Mouse (Mus musculus): ENCODE data around the gene Fam49a. TPM values are rescaled to one million over a fixed set of nuclear protein-coding genes. Genes with fewer than 3 reads are reported as not detected.
"Not testable (repeated sequence)": the region's sequence is repeated elsewhere in the genome, so short reads cannot be mapped to it uniquely, and the experiment has no call there.

Gene Fam49a
- polyA plus RNA-seq, 1 experiment: 28.4 TPM

- DNase-seq (ENCODE audit: low read depth): peak; percentile 52
- TF ChIP-seq CTCF (IDR thresholded peaks at IDR 0.05; ENCODE audit: borderline replicate concordance, extremely low read depth, insufficient read depth, insufficient read length) (no peak), POLR2A (IDR thresholded peaks at IDR 0.05; ENCODE audit: borderline replicate concordance, extremely low read depth, insufficient read depth, insufficient read length, poor library complexity, severe bottlenecking) (no peak)
Measured at GRCm38 (mm10) chr12:12316956-12317355, 55.0 kb downstream of the Fam49a start.

DNA sequence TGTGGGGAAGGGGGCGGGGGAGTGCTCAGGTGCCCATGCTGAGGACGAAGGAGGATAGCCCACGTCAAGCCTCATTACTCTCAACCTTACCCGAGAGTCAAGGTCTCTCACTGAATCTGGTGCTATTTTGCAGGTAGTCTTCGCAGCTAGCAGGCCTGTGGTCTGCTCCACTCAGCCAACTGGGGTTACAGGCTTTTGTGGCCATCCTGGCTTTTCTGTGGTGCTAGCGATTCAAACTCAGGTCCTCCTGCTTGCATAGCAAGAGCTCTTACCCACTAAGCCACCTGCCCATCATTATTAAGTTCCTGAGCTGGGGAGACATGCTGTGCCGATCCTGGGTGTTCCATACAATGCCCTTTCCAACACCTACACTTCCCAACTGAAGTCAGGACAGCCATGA is 55.7 kb downstream of the Fam49a start:
- TF ChIP-seq CTCF (IDR thresholded peaks at IDR 0.05; ENCODE audit: borderline replicate concordance, extremely low read depth, insufficient read depth, insufficient read length) (no peak), POLR2A (IDR thresholded peaks at IDR 0.05; ENCODE audit: borderline replicate concordance, extremely low read depth, insufficient read depth, insufficient read length, poor library complexity, severe bottlenecking) (no peak)
- DNase-seq (ENCODE audit: low read depth): no peak

DNA sequence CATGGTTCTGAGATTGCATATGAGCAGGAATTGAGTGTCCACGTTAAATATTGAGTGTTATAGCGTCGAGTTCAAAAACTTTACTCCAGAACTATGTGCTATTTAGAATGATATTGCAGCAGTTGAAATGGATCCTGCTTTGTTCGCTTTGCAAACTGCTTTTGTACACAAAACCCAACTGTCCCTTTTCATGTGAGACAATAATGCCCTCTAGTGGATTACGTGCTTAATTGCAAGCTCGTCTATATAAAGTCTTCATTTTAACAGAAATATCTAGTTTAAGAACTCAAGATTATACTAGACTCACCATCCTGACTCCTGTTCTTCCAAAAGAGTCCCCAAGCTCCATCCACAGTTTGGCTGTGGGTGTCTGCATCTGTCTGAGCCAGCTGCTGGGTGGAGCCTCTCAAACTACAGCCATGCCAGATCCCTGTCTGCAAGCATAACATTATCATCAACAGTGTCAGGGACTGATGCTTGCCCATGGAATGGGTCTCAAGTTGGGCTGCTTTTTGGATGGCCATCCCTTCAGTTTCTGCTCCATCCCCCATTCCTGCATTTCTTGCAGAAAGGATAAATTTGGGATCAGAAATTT is 56.3 kb downstream of the Fam49a start:
- DNase-seq (ENCODE audit: low read depth): peak; percentile 90
- TF ChIP-seq POLR2A (IDR thresholded peaks at IDR 0.05; ENCODE audit: borderline replicate concordance, extremely low read depth, insufficient read depth, insufficient read length, poor library complexity, severe bottlenecking): no peak
- peak; percentile 54; the same call in 1 of the 2 replicates for TF ChIP-seq CTCF (IDR thresholded peaks at IDR 0.05; ENCODE audit: borderline replicate concordance, extremely low read depth, insufficient read depth, insufficient read length)

DNA sequence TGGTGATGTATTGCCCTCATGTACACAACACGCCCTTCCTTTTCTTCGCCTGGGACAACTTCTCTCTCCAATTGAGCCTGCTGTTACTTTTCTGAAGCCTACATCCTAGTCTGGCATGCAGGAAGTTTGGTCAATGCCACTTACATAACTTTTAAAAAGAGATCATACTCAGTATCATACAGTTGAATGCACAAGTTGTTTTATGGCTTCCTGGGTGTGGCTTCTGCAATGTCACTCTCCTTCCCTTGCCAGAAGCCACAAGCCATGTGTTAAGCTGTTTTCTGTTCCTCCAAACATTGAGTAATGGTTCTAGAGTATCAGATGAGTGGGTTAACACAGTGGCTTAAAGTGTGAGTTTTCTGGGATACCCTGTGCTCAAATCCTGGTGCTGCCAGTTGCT is 58.8 kb downstream of the Fam49a start:
- TF ChIP-seq CTCF (IDR thresholded peaks at IDR 0.05; ENCODE audit: borderline replicate concordance, extremely low read depth, insufficient read depth, insufficient read length) (no peak), POLR2A (IDR thresholded peaks at IDR 0.05; ENCODE audit: borderline replicate concordance, extremely low read depth, insufficient read depth, insufficient read length, poor library complexity, severe bottlenecking) (no peak)
- DNase-seq (ENCODE audit: low read depth): no peak

- peak; percentile 75 for DNase-seq (ENCODE audit: low read depth)
- TF ChIP-seq CTCF (IDR thresholded peaks at IDR 0.05; ENCODE audit: borderline replicate concordance, extremely low read depth, insufficient read depth, insufficient read length): no peak
- no peak for TF ChIP-seq POLR2A (IDR thresholded peaks at IDR 0.05; ENCODE audit: borderline replicate concordance, extremely low read depth, insufficient read depth, insufficient read length, poor library complexity, severe bottlenecking)
Measured at GRCm38 (mm10) chr12:12321111-12321510, 59.2 kb downstream of the Fam49a start.

DNA sequence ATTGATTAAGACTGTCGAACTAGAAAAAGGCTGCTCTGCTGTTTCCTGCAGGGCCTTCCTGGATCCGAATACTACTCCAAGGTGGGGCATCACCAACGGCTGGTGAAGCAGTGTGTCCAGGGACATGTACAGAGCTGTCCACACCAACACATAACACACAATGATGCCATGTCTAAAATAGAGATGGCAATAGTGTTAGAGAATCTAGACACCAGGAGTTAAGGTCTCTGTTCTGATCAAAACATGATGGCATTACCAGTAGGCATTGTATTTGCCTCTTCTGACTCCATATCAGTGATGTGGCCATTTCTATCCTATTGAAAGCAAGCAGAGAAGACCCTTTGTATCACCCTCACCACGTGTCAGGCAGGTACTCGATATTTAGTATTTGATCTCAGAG is 61.1 kb downstream of the Fam49a start:
- TF ChIP-seq CTCF (IDR thresholded peaks at IDR 0.05; ENCODE audit: borderline replicate concordance, extremely low read depth, insufficient read depth, insufficient read length): no peak
- no peak for TF ChIP-seq POLR2A (IDR thresholded peaks at IDR 0.05; ENCODE audit: borderline replicate concordance, extremely low read depth, insufficient read depth, insufficient read length, poor library complexity, severe bottlenecking)
- DNase-seq (ENCODE audit: low read depth): no peak

- no peak for TF ChIP-seq POLR2A (IDR thresholded peaks at IDR 0.05; ENCODE audit: borderline replicate concordance, extremely low read depth, insufficient read depth, insufficient read length, poor library complexity, severe bottlenecking)
- peak; percentile 100 for TF ChIP-seq CTCF (IDR thresholded peaks at IDR 0.05; ENCODE audit: borderline replicate concordance, extremely low read depth, insufficient read depth, insufficient read length)
- peak; percentile 95 for DNase-seq (ENCODE audit: low read depth)
Measured at GRCm38 (mm10) chr12:12323616-12324223, 61.8 kb downstream of the Fam49a start.

- DNase-seq (ENCODE audit: low read depth): not testable (repeated sequence)
Measured at GRCm38 (mm10) chr12:12324266-12324665, 62.3 kb downstream of the Fam49a start.

DNA sequence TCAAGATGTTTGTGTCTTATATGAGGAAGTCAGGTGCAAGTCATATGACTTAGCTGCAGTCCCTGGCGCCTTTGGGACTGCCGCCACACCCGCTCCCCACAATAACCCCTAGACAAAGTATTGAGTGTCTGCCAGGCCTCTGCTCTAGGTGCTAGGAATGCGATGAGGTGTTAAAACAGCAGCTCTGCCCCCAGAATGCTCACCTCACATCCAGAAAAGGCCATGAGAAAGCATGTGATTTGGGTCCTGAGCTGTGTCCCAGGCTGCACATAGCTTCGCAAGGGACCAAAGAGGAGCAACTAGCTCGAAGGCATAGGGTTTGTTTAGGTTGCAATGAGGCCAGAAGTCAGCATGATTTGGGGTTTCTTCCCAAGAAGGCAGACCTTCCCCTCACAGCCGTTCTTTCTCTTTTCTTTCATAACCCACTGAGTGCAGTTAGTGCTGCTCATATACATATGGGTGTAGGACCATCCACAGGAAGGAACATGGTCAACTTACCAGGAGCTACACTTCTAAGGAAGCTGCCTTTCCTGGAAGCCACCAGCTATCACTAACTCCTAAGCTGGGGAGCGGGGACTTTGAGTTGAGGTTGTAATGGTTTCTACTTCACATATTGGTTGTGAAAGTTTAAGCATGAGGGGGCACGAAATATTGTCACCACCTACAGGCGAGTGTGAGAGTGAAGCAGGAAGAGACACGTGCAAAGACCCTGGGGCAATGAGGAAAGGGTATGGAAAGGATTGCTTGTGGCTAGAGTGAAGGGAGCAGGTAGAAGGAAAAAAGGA is 71.8 kb downstream of the Fam49a start:
- no peak for TF ChIP-seq POLR2A (IDR thresholded peaks at IDR 0.05; ENCODE audit: borderline replicate concordance, extremely low read depth, insufficient read depth, insufficient read length, poor library complexity, severe bottlenecking)
- no peak for TF ChIP-seq CTCF (IDR thresholded peaks at IDR 0.05; ENCODE audit: borderline replicate concordance, extremely low read depth, insufficient read depth, insufficient read length)
- no peak for DNase-seq (ENCODE audit: low read depth)

DNA sequence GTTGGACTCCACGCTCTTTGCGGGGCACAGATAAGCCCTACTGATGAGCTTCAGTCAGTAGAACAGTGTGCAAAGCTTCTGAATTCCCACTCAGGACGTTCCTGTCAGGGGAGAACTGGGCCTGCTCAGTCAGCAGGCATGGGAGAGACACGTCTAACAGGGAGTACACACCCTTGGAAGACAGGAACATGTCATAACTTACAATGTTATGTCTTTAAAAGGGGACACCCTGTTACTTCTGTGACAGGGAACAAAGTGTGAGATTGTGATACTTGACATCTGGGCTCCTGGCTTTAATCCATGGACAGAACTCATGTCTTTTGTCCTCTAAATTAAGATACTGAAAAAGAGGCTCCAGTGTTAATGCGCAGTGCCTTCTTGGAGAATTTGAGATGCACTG is 72.5 kb downstream of the Fam49a start:
- TF ChIP-seq CTCF (IDR thresholded peaks at IDR 0.05; ENCODE audit: borderline replicate concordance, extremely low read depth, insufficient read depth, insufficient read length) (no peak), POLR2A (IDR thresholded peaks at IDR 0.05; ENCODE audit: borderline replicate concordance, extremely low read depth, insufficient read depth, insufficient read length, poor library complexity, severe bottlenecking) (no peak)
- no peak for DNase-seq (ENCODE audit: low read depth)

GRCm38 (mm10) chr12:12335566-12335965 is 73.6 kb downstream of the Fam49a start:
- DNase-seq (ENCODE audit: low read depth): no peak
- TF ChIP-seq CTCF (IDR thresholded peaks at IDR 0.05; ENCODE audit: borderline replicate concordance, extremely low read depth, insufficient read depth, insufficient read length): no peak
- TF ChIP-seq POLR2A (IDR thresholded peaks at IDR 0.05; ENCODE audit: borderline replicate concordance, extremely low read depth, insufficient read depth, insufficient read length, poor library complexity, severe bottlenecking): no peak

DNA sequence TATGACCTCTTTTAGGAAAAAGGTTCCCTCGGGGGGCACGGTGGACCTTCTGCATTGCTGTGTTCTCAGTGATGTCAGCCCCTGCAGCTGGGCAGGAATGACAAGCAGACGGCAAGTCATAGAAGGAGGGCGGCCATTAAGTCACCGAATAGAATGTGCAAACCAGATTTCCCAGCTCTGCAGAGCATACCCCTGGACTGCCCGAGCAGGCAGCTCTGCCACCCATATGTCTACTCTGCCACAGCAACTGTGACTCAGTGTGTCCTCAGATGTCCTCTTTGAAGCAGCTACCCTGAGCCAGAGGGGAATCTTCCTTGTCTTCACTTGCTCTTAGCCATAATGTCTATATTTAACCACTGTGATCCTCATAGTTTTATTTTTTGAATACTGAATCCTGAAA is 75.4 kb downstream of the Fam49a start:
- no peak for TF ChIP-seq CTCF (IDR thresholded peaks at IDR 0.05; ENCODE audit: borderline replicate concordance, extremely low read depth, insufficient read depth, insufficient read length)
- TF ChIP-seq POLR2A (IDR thresholded peaks at IDR 0.05; ENCODE audit: borderline replicate concordance, extremely low read depth, insufficient read depth, insufficient read length, poor library complexity, severe bottlenecking): no peak
- no peak for DNase-seq (ENCODE audit: low read depth)
